Mouse (Mus musculus): ENCODE measurements around the gene Gm3404.
"Not testable (repeated sequence)": the region's sequence is repeated elsewhere in the genome, so short reads cannot be mapped to it uniquely, and the experiment has no call there.

The Gm3404 gene

DNA sequence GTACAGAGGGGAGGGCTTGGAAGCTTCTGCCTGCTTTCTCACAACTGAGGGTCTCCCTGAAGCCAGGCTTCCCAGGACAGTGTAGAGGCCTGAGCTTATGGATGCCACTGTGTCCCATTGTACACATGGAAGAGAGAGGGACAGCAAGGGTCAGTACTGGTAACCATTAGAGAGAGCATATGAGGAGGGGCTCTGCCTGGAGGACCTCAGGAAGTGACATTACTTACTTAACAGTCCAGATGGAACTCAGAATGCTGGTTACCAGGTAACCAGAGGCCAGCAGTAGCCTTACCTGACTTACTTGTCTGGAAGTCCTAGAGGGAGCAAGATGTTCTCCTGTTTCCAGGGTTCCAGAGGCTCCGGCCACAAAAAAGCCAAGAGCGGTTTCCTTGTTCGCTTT, at the start of gene Gm3404:
Gene Gm3404, plus strand, starts transcription at position 301 of the 400 bp plus-strand sequence.
- DNase-seq (ENCODE audit: low spot score in 2 of 2), result not testable (repeated sequence)

- DNase-seq (ENCODE audit: low spot score in 2 of 2), result not testable (repeated sequence)
Observed at GRCm38 (mm10) chr5:146479564-146479963, 46.0 kb upstream of the Gm3404 start.

- not testable (repeated sequence) for DNase-seq (ENCODE audit: low spot score in 2 of 2)
Observed at GRCm38 (mm10) chr5:146481665-146482064, 43.9 kb upstream of the Gm3404 start, which contains the start of gene Gm6408. Gm6408 (plus strand) TSS chr5:146481965.

DNA sequence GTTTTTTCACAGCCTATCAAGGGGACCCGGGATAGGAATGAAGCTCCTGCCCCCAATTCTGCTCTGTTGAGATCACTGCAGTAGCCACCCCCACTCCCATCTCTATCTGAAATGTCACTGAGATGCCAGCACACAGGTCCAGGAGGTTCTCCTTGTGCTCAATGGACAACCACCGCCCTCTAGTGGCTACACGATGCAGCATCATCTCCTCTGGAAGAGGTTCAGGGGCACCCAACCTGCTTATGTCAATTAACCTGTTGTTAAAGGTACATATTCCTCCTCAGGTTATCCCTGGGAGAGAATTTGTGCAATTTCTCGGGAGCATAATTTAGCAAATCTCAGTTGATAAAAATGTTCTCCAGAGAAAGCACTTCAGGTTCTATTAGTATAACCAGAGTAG, 36.6 kb upstream of the Gm3404 start:
- not testable (repeated sequence) for DNase-seq (ENCODE audit: low spot score in 2 of 2)

DNA sequence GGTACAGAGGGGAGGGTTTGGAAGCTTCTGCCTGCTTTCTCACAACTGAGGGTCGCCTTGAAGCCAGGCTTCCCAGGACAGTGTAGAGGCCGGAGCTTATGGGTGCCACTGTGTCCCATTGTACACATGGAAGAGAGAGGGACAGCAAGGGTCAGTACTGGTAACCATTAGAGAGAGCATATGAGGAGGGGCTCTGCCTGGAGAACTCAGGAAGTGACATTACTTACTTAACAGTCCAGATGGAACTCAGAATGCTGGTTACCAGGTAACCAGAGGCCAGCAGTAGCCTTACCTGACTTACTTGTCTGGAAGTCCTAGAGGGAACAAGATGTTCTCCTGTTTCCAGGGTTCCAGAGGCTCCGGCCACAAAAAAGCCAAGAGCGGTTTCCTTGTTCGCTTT, 34.5 kb upstream of the Gm3404 start, which contains the start of gene Gm6370:
Gene Gm6370, plus strand, starts transcription at position 301 of the 400 bp plus-strand sequence.
- DNase-seq (ENCODE audit: low spot score in 2 of 2), result not testable (repeated sequence)

DNA sequence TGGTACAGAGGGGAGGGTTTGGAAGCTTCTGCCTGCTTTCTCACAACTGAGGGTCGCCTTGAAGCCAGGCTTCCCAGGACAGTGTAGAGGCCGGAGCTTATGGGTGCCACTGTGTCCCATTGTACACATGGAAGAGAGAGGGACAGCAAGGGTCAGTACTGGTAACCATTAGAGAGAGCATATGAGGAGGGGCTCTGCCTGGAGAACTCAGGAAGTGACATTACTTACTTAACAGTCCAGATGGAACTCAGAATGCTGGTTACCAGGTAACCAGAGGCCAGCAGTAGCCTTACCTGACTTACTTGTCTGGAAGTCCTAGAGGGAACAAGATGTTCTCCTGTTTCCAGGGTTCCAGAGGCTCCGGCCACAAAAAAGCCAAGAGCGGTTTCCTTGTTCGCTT, 23.5 kb upstream of the Gm3404 start, which contains the start of gene 4930449I24Rik:
Gene 4930449I24Rik, plus strand, starts transcription at position 301 of the 400 bp plus-strand sequence.
- not testable (repeated sequence) for DNase-seq (ENCODE audit: low spot score in 2 of 2)

GRCm38 (mm10) chr5:146513823-146514222, 11.8 kb upstream of the Gm3404 start, which contains the start of gene Gm3402:
Gm3402 (plus strand) TSS chr5:146514123.
- DNase-seq (ENCODE audit: low spot score in 2 of 2), result not testable (repeated sequence)

GRCm38 (mm10) chr5:146537347-146537746, 11.7 kb downstream of the Gm3404 start, which contains the start of gene Gm3409:
Gm3409 (plus strand) TSS chr5:146537647.
- not testable (repeated sequence) for DNase-seq (ENCODE audit: low spot score in 2 of 2)

DNA sequence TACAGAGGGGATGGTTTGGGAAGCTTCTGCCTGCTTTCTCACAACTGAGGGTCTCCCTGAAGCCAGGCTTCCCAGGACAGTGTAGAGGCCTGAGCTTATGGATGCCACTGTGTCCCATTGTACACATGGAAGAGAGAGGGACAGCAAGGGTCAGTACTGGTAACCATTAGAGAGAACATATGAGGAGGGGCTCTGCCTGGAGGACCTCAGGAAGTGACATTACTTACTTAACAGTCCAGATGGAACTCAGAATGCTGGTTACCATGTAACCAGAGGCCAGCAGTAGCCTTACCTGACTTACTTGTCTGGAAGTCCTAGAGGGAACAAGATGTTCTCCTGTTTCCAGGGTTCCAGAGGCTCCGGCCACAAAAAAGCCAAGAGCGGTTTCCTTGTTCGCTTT, 30.2 kb downstream of the Gm3404 start, which contains the start of gene Gm3415:
Gene Gm3415, plus strand, starts transcription at position 301 of the 400 bp plus-strand sequence.
- DNase-seq (ENCODE audit: low spot score in 2 of 2), result not testable (repeated sequence)

- DNase-seq (ENCODE audit: low spot score in 2 of 2), result no peak
Observed at GRCm38 (mm10) chr5:146564259-146564658, 38.7 kb downstream of the Gm3404 start.

DNA sequence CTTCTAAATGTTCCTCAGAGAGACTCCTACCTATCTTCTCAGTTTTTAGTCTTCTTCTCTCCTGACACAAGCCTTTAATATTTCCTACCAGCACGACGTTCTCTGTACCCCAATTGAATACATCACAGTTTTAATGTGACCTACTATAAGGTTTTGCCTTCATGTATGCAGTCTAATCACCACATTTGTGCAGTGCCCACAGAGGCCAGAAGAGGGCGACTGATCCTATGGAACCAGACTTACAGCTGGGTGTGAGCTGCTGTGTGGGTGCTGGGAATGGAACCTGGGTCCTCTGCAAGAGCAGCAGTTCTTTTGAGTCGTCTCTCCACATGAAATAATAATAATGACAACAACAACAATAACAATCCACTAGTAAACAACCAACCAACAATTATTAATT, 41.5 kb downstream of the Gm3404 start:
- DNase-seq (ENCODE audit: low spot score in 2 of 2), result no peak

DNA sequence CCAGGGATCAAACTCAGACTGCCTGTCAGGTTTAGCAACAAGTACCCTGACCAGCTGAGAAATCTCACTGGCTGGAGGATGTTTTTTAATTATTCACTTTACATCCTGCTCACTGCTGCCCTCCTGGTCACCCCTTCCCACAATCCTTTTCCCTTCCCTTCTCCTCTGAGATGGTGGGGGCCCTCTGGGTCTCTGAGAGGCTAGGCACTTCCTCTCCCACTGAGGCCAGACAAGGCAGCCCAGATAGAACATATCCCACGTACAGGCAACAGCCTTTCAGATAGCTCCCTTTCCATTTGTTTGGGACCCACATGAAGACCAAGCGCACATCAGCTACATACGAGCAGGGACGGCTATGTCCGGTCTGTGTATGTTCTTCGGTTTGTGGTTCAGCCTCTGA, 44.6 kb downstream of the Gm3404 start:
- not testable (repeated sequence) for DNase-seq (ENCODE audit: low spot score in 2 of 2)

- not testable (repeated sequence) for DNase-seq (ENCODE audit: low spot score in 2 of 2)
Observed at GRCm38 (mm10) chr5:146571830-146572734, 46.5 kb downstream of the Gm3404 start.

DNA sequence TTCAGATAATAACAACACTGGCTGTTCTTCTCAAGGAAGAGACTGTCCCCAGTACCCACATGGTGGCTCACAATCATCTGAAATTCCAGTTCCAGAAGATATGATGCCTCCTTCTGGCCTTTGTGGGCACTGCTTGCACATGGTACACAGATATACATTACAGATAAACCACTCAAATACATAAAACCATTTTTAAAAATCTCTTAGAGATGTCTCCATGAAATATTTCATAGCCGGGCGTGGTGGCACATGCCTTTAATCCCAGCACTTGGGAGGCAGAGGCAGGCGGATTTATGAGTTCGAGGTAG, 47.1 kb downstream of the Gm3404 start:
- DNase-seq (ENCODE audit: low spot score in 2 of 2), result not testable (repeated sequence)

GRCm38 (mm10) chr5:146576668-146577067, 51.1 kb downstream of the Gm3404 start:
- no peak for DNase-seq (ENCODE audit: low spot score in 2 of 2)
